Mouse (Mus musculus): ENCODE data around the gene Arrdc1.
"Not testable (repeated sequence)": the region's sequence is repeated elsewhere in the genome, so short reads cannot be mapped to it uniquely, and the experiment has no call there.

Gene Arrdc1

DNA sequence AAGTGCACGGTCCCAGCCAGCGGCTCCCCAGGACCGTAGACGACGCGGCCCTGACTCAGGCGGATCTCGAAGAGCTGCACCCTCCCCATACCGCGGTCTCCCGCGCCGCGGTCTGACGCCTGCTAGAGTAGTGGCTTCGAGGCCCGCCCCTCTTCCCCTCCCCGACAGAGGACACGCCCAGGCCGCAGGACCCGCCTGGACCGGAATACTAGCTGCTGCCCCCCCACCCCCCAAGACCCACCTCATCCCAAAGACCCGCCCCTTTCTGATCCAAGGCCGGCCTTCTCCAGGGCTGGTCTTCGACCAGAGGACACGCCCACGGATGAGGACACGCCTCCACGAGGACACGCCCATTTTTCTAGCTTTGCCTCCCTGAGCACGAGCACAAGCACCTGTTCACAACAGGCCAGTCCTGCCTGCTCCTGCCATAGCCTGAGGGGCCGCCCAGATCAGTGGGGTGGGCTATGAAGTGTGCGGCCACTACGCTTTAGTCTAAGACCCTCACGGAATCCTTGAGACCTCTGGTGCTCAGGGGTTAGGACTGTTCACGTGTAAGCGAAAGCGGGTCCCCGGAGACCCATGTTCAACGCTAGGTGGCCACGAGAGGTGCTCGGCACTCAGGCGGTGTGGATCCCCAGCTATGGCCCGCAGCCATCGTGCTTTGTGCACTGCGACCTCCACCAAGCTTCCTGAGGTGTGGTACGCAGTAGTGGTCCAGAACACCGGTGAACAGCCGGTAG lies at the start of gene Arrdc1:
Gene Arrdc1 (minus strand): TSS at position 196 of the 740 bp plus-strand sequence.
- peak; percentile 68 for DNase-seq (ENCODE audit: low spot score)

DNA sequence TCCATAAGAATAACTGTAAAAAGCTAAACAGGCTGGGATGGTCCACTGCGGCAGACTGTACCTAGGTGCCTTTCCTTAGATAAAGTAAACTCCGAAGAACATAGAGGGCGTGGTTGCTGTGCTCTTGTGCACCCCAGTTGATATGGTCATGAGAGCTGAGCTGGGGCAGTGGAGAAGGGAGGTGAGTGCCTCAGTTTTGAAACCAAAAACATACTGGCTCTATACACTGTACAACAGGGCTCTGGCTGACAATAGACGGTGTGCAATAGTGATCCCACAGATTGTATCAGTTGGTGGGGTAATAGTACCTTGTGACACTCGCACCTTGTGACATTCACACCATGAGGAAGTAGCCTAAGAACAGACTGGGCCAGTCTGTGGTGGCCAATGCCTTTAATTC lies 41.9 kb upstream of the Arrdc1 start:
- no peak for DNase-seq (ENCODE audit: low spot score)

DNA sequence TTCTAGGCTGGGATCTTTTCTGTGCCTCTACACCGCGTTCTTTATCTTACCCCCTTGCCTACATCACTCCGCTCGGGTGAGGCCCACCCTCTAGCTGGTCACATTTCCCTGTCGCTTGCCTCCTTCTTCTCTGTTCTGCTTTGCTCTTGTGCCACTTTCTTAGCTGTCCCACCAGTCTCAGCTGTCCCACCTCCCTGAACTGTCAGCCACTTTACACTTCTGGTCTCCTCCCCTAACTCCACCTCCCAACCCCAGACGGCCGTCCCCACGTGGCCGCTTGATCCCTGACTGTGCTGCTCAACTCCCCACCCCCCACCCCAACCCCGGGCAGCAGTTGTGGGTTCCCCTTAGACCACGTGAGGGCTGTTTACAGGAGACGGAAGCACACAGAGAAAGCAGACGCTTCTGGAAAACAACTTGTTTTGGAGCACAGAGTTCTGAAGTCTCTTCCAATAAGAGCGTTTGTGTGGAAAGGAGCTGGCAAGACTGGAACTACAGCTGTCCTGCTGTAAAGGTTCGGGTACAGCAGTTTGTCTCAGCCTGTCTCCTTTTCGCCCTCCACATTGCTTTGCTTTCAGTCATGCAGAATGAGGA lies 40.7 kb upstream of the Arrdc1 start, which contains the start of gene Pnpla7:
Gene Pnpla7 (plus strand): TSS at position 330 of the 594 bp plus-strand sequence.
- DNase-seq (ENCODE audit: low spot score) = peak; percentile 36

DNA sequence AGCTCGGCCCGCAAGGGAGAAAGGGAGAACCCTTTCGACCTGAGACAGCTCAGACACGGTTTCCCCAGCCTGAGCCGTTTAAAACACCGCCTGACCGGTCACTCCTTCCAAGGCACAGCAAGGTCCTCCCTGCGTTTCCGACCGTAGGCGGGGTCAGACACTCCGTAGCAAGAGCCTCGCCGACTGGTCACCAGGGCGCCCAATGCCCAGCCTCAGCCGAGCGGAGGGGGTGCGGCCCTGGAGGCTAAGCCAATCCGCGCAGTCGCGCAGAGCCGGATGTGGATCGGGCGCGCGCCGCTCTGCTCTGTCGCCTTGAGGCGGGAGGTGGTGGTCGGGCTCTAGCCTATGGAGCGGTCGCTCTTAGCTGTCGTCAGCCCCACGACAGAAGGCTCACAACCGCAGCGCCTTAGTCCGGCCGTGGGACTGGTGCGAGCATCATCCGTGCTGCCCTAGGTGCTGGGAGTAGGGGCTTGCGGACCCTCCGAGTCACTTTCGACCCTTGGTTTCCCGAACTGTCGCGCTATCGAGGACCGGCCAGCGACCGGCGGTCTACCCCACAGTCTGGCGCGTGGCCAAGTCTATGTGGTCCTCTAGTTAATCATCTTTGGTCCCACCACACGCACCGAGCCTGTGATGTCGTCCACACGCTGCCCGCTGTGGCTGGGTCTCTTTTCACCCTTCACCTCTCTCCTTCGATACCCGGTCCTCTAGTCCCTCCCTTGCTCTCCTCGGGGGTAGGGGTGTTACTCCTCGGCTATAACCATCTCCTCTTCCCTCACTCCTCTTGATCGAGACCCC lies 40.1 kb upstream of the Arrdc1 start, which contains the start of gene Mrpl41:
Gene Mrpl41 (minus strand): TSS at position 193 of the 798 bp plus-strand sequence.
- peak; percentile 82 for DNase-seq (ENCODE audit: low spot score)

DNA sequence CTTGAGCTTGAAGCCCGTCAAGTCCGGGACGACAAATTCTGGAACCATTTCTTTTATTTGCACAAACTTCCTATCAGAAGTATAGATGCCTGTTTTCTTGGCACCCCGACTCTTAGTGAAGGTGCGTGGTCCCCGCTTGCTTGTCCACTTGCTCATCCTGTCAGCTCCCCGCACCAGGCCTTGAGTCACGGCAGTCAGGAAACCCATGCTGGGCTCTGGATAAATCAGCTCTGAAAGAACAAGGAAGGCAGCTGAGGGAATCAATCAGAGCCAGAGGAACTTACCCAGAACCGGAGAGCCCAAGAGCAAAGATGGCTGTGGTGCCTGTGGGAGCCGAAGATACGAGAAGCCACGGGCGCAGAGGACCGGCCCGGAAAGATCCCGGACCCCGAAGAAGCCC lies 39.4 kb upstream of the Arrdc1 start:
- not testable (repeated sequence) for DNase-seq (ENCODE audit: low spot score)

DNA sequence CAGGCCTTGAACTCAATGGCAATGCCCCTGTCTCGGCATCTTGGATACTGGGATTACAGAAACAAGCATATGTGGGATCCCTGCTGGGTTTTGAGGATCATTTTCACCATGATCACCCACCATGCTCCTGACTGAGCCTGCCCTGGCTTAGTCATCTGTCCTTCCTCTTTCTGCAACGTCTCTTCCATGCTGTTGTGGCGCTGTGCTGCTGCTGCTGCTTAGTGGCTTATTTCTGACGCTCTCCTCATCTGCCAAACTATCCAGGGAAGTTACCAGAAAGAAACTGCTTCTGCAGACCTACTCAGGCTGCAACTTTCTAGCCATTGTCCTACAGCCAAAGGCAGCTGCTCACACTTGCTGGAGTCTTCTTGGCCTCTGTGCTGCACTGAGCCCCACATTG lies 35.3 kb upstream of the Arrdc1 start:
- no peak for DNase-seq (ENCODE audit: low spot score)

DNA sequence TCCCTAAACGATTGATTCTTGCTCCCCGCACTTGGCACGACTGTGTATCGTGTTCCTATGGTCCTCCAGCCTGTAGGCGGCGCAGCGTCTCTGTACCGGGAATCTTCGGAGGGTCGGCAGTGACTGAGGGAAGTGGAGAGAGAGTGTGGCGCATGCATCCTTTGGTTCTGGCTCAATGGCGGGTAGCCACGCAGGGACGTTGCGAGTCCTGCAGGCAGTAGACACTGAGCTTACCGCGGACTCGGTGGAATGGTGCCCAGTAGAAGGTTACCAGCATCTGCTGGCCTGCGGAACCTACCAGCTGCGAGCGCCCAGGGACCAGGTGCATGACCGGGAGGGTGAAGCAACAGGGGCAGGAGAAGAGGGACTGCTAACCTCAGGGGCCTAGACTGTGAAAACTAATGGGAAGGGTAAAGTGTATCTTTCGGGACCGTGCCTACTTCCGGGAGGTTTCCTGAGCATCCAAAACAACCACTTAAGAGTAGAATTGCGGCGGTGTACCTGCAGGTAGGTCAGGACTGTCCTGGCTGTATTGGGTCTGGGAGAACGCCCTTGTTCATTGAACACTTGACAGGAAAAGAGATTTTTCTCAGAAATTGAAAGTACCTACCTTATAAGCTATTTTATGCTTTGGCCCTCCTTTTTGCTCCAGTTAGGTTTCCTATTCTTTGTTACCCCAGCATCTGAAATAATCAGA lies 27.4 kb upstream of the Arrdc1 start, which contains the start of gene Dph7:
Gene Dph7 (plus strand): TSS at position 97 of the 697 bp plus-strand sequence.
- DNase-seq (ENCODE audit: low spot score) = peak; percentile 73

DNA sequence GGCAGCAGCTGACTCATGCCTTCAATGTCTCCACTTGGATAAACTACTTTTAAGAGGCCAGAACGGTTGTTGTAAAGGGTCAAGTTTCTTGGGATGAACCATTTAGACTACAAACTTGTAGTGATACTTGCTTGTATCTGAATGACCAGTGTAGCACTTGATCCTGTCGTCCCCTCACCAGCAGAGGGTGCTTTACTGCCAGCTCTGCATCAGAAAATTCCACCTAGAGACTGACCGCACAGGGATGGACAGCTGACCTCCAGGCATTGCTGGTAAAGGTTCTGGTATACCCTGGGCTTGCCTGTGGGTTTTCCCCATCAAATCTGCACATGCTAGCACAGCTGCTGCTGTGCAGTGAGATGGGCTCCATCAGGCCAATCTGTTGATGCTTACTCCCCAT lies 25.9 kb upstream of the Arrdc1 start:
- no peak for DNase-seq (ENCODE audit: low spot score)

DNA sequence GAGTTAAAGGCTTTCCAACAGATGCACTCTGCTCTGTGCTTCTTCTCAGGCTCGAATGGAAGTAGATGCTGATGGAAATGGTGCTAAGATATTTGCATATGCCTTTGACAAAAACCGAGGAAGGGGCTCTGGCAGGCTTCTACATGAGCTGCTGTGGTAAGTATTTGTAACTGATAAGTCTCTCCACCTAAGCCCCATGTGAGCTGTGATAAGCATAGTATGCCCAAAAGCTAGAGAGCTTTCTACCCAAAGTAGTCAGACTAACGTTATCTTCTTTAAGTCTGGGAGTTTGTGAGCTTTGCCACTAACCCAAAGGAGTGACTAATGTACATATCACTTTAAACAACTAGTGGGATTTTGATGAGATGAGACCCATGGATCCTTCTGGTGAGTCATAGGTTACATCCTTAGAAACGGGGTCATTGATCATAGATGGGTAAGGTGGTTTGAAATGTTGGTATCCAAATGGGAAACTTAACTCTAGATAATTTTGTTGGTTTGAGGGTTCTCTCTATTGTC lies 17.5 kb upstream of the Arrdc1 start:
- DNase-seq (ENCODE audit: low spot score) = no peak

DNA sequence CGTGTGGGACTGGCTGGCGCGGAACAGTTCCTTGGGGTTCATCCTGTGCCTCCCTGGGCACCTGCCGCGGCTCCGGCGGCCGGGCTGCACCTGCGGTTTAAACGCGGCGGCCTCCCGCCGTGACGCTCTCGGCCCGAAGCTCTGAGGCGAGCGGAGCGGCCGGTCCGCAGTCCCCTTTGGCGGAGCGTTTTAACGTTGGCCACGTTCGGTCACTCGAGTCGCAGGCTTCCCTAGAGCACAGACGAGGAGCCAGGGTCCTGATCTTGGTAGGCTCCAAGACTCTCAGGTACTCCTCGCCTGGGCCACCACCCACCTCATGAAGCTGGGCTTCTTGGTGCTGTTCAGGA lies 15.1 kb upstream of the Arrdc1 start:
- DNase-seq (ENCODE audit: low spot score) = no peak

DNA sequence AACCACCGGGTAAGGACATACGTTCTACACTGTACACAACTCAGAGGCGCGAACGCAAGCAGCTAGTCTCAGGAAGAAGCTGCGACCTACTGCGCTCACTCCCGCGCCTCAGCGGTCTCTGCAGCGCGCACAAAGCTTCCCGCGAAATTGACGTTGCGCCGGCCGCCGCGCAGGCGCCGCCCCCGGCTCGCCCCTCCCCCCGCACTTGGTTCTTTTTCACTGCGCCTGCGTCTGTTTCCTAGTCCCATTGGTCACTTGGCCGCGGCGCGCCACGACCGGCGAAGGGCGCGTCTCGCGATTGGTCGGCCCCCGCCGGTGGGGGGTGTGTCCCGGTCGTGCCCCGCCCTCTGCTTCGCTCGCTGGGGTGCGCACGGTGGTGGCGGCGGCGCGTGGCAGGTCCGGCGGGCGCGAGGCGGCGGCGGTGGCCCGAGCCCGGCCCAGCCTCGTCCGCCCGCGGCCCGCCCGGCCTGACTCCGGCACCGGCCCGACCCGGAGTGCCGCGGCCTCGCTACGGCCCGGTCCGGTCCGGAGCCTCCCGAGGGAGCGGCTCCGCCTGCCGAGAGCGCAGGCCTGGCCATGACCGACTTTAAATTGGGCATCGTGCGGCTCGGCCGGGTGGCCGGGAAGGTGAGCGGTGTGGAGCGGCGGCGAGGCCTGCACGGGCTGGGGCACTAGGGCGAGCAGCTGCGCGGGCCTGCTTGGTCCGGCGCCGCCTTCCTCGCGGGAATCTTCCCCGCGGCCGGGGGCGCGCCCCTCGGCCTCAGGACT lies 14.6 kb upstream of the Arrdc1 start, which contains the start of gene Zmynd19:
Gene Zmynd19 (plus strand): TSS at position 372 of the 768 bp plus-strand sequence.
- peak; percentile 81 for DNase-seq (ENCODE audit: low spot score)

DNA sequence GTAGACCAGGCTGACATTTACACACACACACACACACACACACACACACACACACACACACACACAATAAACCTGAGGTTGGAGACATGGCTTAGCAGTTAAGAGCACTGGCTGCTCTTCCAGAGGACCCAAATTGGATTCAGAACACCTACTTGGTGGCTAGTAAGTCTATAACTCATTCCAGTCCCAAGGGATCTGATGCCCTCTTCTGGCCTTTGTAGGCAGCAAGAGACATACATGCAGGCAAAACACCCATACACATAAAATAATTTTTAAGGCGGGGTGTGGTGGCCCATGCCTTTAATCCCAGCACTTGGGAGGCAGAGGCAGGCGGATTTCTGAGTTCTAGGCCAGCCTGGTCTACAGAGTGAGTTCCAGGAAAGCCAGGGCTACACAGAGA lies 9.3 kb upstream of the Arrdc1 start:
- not testable (repeated sequence) for DNase-seq (ENCODE audit: low spot score)

DNA sequence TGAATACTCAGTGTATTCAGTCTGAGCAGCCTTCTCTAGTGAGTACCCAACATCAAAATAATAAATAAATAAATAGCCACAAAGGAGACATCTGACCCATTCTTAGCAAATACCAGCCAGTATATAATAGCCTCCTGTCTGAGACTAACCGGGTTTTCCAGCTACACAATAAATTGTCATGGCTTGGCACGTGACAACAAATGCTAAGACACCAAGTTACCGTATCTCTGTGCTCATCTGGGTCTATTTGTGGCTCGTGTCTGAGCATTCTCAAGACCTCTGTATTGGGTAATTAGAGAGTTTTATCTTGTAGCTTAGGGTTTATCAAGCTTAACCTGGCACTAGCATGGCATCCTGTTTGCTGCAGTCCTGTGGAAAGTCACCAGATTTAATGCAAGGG lies 7.0 kb upstream of the Arrdc1 start:
- DNase-seq (ENCODE audit: low spot score) = no peak

DNA sequence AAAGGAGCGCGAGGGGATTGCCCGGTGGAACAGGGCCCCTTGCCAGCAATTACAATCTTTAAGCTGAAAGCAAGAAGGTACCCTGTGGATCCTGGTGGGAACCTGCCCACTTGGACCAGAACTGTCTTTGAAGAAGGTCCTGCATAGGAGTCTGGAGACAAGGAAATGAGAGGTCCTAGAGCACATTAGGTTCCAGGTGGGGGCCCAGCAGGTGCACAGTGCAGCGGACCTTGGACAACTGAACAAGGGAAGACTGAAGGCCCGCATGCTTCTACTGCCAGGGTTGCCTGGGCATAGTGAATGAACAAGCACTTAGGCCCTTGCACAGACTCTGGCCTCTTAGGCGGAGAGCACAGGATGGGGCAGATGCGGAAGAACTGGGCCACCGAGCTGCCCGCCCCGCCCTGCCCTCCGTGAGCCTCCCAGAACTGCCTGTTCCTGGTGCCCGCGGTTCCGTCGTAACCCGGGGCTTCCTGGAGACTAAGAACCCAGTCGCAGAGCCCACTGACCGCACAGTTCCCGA lies 550 bp downstream of the Arrdc1 start:
- DNase-seq (ENCODE audit: low spot score) = no peak

DNA sequence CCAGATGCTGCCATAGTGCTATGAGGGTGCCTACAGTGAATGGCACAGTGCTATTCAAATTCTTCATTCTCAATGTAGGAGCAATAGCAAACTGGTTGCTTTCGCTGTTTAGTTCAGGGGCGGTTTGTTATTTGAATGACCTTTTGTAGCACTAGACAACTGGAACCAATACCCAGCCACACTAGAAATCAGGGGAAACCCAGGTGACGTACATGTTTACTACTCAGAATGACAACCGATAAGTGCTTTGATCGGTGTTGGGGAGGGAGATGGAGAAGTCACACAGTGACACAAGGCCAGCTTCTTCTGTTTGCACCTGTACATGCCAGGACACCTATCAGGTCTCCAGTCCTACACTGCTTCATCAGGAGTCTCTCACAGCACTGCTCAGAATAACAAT lies 5.5 kb downstream of the Arrdc1 start:
- no peak for DNase-seq (ENCODE audit: low spot score)

DNA sequence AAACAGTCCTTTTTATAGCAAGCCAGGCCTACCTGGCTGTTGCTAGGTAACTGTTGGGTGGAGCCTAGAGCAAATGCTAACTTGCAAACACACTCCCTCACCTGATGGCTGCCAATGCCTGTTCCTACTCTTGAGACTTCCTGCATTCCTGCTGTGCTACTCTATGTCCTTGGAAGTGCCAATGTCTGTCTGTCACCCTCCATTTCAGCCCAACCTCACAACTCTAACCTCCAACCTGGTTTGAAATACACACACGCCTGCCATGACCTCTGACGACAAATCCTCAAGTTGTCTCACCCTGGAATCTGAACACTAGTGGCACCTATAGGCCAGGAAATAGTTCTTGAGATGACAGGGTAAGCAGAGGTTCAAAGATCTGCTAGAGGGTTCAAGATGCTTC lies 5.9 kb downstream of the Arrdc1 start:
- DNase-seq (ENCODE audit: low spot score) = no peak

DNA sequence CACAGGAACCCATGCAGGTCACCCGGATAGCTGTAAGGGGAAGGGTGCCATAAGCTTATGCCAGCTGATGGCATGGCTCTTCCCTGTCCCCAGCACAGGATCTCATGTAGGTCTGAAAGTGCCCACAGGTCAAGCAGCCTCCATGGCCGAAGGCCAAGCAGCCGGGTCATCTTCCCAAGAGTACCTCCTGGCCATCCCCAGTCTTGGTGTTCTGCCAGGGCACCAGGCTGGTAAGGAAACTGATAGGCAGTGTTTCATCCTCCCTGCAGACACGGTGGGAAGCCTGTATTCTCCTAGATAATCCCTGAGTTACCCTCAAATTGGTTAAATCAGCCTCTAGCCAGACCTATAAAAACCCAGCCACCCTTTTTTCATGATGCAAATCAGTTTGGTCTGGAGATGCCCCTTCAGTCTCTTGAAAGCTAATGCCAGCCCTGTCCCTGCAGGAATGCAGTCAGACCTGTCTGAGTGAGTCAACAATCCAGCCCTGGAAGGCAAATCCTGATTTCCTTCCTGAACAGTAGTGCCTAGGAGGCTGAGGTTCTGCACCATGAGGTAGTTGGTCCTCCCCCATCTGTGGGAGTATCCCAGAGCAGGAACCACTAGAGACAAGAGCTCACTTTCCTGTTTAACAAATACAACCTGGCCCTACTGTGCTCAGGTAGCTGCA lies 7.1 kb downstream of the Arrdc1 start:
- DNase-seq (ENCODE audit: low spot score) = no peak

DNA sequence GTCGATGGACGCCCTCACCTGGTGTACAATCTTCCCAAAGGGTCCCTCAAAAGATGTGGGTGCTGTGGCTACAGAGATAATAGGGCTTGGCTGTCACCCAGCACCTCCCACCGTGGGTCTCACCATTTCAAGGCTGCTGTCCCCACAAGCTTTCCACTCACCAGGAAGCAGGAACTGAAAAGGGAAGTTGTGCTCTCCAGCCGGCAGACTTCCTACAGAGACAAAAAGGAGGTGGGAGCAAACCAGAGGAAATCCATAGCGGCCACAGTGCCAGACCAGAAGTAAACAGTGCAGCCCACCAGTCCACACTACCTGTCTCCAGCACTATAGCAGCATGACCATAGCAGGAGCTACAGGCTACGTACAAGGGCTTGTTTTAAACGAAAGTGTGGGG lies 8.1 kb downstream of the Arrdc1 start:
- no peak for DNase-seq (ENCODE audit: low spot score)

DNA sequence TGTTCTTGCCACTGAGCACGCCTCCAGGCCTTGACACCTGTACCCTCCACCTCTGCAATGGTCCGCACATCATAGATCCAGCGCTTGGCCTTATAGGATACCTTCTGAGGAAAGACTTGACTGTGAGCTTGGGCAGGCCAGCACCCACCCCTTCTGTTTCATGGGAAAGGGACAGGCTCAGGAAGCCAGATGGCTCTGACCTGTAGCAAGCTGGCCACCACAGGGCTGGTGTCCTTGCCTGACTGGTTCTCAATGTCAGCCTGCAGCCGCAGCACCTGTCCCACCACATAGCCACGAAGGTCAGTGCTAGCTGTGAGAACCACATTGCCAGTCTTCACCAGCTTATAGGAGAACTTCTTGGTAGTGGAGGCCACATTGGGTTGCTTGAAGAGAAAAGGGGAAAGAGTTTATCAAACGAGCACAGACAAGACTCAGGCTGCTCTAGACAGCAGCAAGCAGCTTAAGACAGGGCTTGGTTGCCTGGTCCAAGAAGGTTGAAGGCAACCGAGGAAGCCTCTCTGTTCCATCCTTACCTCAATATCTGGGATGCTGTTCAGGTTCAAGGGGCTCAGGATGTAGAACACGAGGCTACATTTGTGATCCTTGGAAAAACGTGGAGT lies 8.6 kb downstream of the Arrdc1 start:
- DNase-seq (ENCODE audit: low spot score) = no peak

DNA sequence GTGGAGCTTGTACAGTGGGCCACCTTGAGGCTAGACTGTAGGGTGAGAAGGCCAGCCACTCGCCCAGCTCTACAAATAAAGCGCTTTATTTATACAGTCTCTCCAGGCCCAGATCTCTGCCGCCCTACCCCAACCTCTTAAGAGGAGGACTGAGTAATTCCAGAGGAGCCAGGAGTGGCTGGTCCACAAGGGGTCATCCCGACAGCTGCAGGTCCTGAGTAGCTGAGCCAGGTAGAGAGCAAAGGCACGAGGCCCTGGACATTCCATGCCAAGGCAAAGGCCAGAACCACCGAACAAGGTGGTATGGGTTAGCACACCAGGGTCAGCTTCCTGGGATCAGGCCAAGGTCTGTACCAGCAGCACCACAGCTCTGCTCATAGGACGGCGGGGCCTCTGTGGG lies 9.8 kb downstream of the Arrdc1 start:
- DNase-seq (ENCODE audit: low spot score) = no peak

Measured in layer of hippocampus, adult 9-10 months (tissue).